Mouse (Mus musculus) midbrain, embryonic 15.5 days (tissue): ENCODE results near the gene Fam78a. TPM values are rescaled to one million over a fixed set of nuclear protein-coding genes. Genes with fewer than 3 reads are reported as not detected.

Experiments
- ATAC-seq: fragments of 200-750 bp; cut with Nextera tagmentation; replicated peaks from 2 replicates; pipeline ENCODE4 v1.8.0; 2017; ENCODE audit warnings: moderate TSS enrichment
- H3K27ac ChIP-seq: fragments of 300-500 bp; sonication (generic); 2 replicates; pipeline ENCODE4 v1.5.1; 2015; ENCODE audit warnings: mild to moderate bottlenecking, inconsistent platforms
- H3K27me3 ChIP-seq: fragments of 300-500 bp; sonication (generic); replicated peaks from 2 replicates; pipeline ENCODE4 v1.6.1; 2015; ENCODE audit warnings: inconsistent platforms
- H3K36me3 ChIP-seq: fragments of 300-500 bp; sonication (generic); replicated peaks from 2 replicates; pipeline ENCODE4 v1.6.1; 2015; ENCODE audit warnings: inconsistent platforms
- H3K4me1 ChIP-seq: fragments of 300-500 bp; sonication (generic); 2 replicates; pipeline ENCODE4 v1.6.1; 2015; ENCODE audit warnings: inconsistent platforms
- H3K4me2 ChIP-seq: fragments of 300-500 bp; sonication (generic); 2 replicates; pipeline ENCODE4 v1.6.1; 2015; ENCODE audit warnings: inconsistent platforms, mild to moderate bottlenecking, moderate library complexity
- H3K4me3 ChIP-seq: fragments of 300-500 bp; sonication (generic); 2 replicates; pipeline ENCODE4 v1.5.1; 2015; ENCODE audit warnings: mild to moderate bottlenecking, inconsistent platforms
- H3K9ac ChIP-seq: fragments of 300-500 bp; sonication (generic); 2 replicates; pipeline ENCODE4 v1.6.1; 2015; ENCODE audit warnings: mild to moderate bottlenecking, inconsistent platforms
- H3K9me3 ChIP-seq: fragments of 300-500 bp; sonication (generic); 2 replicates; pipeline ENCODE4 v1.6.1; 2016; ENCODE audit warnings: inconsistent platforms
- WGBS: fragments of 180-500 bp; shearing (Covaris S2); methylation state at CpG from one replicate; pipeline ENCODE4 v1.1.7; 2015; ENCODE audit warnings: mixed read lengths; 5-methylcytosine and 5-hydroxymethylcytosine counted together
- microRNA-seq: library from miRNA; unstranded; fragments of <30 nt; microRNA quantifications from one replicate; pipeline ENCODE4, GENCODE M21; 2016
- polyA plus RNA-seq: library from polyadenylated mRNA; unstranded; fragments of >200 nt; fragmentation: Nextera tagmentation; extraction: Ambion mirVana; gene quantifications from 2 replicates; pipeline ENCODE4 v1.2.1, GENCODE M21; 2015

Fam78a gene
- polyA plus RNA-seq, 1 experiment from 2014 or later = 0.65 TPM

GRCm38 (mm10) chr2:32019704-32020103 lies 65.0 kb downstream of the Fam78a start:
- Histone ChIP-seq H3K9ac (no peak overlapping the region), H3K4me2 (no peak overlapping the region), H3K4me1 (no peaks in the 10 kb centered on the region), H3K36me3 (peaks cover 58% of the 10 kb centered on the region), H3K9me3 (no peaks in the 10 kb centered on the region), H3K4me3 (no peak overlapping the region), H3K27ac (no peak overlapping the region), H3K27me3 (no peaks in the 10 kb centered on the region)
- ATAC-seq = no peak
- WGBS = 92% methylated on average over 4 of the region's 4 CpGs

GRCm38 (mm10) chr2:32008716-32009115 lies 75.9 kb downstream of the Fam78a start:
- Histone ChIP-seq H3K27me3 (no peaks in the 10 kb centered on the region), H3K4me2 (no peak overlapping the region), H3K4me3 (no peak overlapping the region), H3K36me3 (peaks cover 57% of the 10 kb centered on the region), H3K9me3 (no peaks in the 10 kb centered on the region), H3K27ac (no peak overlapping the region), H3K9ac (no peak overlapping the region), H3K4me1 (no peaks in the 10 kb centered on the region)
- ATAC-seq = no peak
- 91% methylated on average over 11 of the region's 11 CpGs for WGBS

- H3K4me1 ChIP-seq = no peaks in the 10 kb centered on the region
- ATAC-seq = no peak
- no peaks in the 10 kb centered on the region for H3K9me3 ChIP-seq
- peaks cover 58% of the 10 kb centered on the region for H3K36me3 ChIP-seq
- no peak overlapping the region for H3K4me2 ChIP-seq
- H3K27me3 ChIP-seq = no peaks in the 10 kb centered on the region
- 96% methylated on average over 2 of the region's 2 CpGs for WGBS
- no peak overlapping the region for H3K9ac ChIP-seq
- H3K4me3 ChIP-seq = no peak overlapping the region
- H3K27ac ChIP-seq = no peak overlapping the region
Measured at GRCm38 (mm10) chr2:32008311-32008710, 76.3 kb downstream of the Fam78a start.

Small RNA genes within 50 kb of the gene (microRNA-seq; reads per million reads assigned to microRNA genes)
- not detected for gene Mir7674

Other genes starting within 250 kb of the Fam78a start
- gene Fibcd1, start 238.9 kb downstream of the Fam78a start, polyA plus RNA-seq = 19.6 and 20.2 TPM in 2 replicates
- 6.2 and 6.8 TPM in 2 replicates for gene Lamc3, start 197.6 kb downstream of the Fam78a start, polyA plus RNA-seq
- gene Aif1l, start 134.7 kb downstream of the Fam78a start, polyA plus RNA-seq = 26.2 and 29.8 TPM in 2 replicates
- 71.0 and 75.0 TPM in 2 replicates for gene Nup214, start 110.4 kb downstream of the Fam78a start, polyA plus RNA-seq
- gene Plpp7, start 10.7 kb upstream of the Fam78a start, polyA plus RNA-seq = 25.7 and 26.7 TPM in 2 replicates
- gene Prrc2b, start 66.2 kb upstream of the Fam78a start, polyA plus RNA-seq = 85.4 and 92.2 TPM in 2 replicates
- gene Pomt1, start 151.7 kb upstream of the Fam78a start, polyA plus RNA-seq = 32.8 and 37.7 TPM in 2 replicates
- gene Uck1, start 175.3 kb upstream of the Fam78a start, polyA plus RNA-seq = 112 and 117 TPM in 2 replicates
- gene Golga2, start 202.5 kb upstream of the Fam78a start, polyA plus RNA-seq = 34.1 and 35.6 TPM in 2 replicates
- gene Swi5, start 203.2 kb upstream of the Fam78a start, polyA plus RNA-seq = 404 TPM in 2 replicates